Mouse (Mus musculus): ENCODE results near the gene Mex3d.
"Not testable (repeated sequence)": the region's sequence is repeated elsewhere in the genome, so short reads cannot be mapped to it uniquely, and the experiment has no call there.

Mex3d gene

DNA sequence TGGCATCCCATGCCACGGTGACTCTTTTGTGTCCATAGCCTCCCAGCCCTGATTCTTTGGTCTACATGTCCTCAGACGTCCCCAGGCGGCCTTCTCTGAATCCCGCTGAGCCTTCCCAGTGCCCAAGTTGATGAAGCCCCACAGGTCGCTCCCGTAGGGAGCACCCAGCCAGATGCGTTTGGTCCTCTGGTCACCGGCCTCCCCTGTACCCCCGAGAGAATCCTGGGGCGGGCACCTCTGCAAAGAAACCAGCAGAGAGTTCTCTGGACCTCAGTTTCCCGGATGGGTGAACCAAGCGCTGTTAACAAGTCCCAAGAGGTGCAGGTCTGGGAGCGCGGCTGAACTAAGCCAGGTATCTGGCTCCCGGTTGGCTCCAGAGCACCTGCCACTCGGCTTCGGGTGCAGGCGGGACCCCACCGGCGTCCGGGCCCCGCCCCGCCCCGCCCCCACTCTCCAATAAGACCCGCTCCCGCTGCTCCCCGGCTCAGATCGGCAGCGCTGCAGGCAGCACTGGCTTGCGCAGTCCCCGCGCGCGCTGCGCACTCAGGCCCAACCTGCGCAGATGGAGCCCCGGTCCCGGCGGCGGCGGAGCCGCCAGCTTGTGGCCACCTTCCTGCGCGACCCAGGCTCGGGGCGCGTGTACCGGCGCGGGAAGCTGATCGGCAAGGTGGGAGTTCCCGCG is 31.3 kb downstream of the Mex3d start, which contains the start of gene Plk5:
Gene Plk5, plus strand, starts transcription at position 459 of the 682 bp plus-strand sequence.
- no peak for DNase-seq (ENCODE audit: low spot score)

DNA sequence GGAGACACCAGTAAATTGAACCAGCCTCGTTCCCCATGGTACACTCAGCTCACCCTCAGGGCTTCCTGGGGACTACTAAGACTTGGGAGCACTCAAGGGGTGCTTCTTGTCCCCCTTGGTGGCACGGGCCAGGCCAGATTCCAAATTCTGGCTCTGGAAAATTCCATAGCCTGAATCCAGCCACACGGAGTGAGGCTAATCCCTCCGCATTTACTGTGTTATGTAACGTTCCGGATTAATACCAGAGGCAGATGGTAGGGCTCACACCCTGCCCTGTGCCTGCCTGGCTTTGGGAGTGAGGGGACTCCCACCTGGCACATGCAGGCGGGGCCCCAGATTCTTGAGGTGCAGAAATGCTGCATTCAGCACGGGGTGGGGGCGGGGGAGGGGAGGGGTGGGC is 32.0 kb downstream of the Mex3d start:
- no peak for DNase-seq (ENCODE audit: low spot score)

- no peak for DNase-seq (ENCODE audit: low spot score)
Observed at GRCm38 (mm10) chr10:80352727-80353126, 34.7 kb downstream of the Mex3d start.

DNA sequence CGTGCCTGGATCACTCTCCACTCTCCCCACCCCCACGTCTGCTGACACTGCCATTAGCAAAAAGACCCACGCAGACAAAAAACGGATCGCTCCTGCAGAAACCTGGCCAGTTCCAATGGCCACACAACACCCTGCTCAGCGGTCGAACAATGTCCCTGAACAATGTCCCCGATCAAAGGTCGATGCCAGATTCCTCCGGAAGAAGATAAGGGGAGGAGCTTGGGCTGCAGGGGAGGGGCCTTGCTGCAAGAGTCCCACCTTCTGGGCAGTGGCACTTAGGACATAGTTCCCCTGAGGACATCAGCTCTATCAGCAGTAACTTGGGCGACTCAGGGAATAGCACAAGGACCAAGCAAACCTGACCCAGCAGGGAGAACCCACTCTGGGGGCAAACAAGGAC is 35.6 kb downstream of the Mex3d start:
- no peak for DNase-seq (ENCODE audit: low spot score)

- DNase-seq (ENCODE audit: low spot score): peak; percentile 70
Observed at GRCm38 (mm10) chr10:80350292-80350691, 37.2 kb downstream of the Mex3d start.

GRCm38 (mm10) chr10:80348981-80349380 is 38.5 kb downstream of the Mex3d start:
- no peak for DNase-seq (ENCODE audit: low spot score)

DNA sequence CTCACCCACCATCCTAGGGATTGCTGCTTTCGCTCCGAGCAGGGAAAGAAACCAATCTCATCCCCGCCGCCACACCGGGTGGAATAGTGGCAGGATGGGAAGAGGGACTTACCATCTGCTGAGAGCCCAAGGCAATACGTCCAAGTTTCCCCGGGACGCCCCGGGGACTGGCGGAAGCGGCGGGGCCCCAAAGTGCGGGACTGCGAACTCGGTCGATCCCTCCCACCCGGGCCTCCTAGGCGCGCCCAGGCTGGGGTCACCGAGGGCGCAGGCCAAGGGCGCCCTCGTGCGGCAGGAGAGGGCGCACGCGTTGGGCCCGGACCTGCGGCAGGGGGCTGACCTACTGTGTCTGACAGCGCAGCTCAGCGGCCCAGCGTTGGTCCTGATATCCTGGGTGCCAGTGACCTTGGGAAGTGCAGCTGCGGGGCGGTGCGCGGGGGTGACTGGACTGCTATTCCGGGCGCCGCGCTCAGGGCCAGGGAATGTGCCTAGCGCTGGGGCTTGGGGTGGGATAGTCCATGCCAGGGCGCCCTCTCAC is 39.1 kb downstream of the Mex3d start, which contains the start of gene Adamtsl5:
Gene Adamtsl5, minus strand, starts transcription at position 169 of the 538 bp plus-strand sequence.
- no peak for DNase-seq (ENCODE audit: low spot score)

DNA sequence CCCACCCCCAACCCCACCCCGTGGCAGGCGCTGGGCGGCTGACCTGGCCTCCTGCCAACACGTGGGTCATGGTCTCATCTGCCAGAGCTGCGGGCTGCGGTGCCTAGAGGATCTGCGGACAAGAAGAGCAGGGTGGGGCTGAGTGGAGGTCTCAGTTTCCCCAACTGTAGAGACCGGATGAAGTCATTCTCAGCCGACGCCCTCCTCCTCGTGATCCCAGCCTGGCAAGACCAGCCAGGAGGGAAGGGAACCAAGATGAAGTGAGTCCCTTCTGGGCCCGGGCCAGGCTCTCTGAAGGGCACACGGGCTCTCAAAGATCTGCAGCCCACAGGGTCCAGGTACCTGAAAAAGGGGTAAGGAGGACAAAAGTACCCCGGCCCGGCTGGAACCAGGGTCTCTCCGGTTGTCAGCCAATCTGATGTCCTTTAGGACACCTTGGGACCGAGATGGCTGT is 39.9 kb downstream of the Mex3d start:
- DNase-seq (ENCODE audit: low spot score): no peak

DNA sequence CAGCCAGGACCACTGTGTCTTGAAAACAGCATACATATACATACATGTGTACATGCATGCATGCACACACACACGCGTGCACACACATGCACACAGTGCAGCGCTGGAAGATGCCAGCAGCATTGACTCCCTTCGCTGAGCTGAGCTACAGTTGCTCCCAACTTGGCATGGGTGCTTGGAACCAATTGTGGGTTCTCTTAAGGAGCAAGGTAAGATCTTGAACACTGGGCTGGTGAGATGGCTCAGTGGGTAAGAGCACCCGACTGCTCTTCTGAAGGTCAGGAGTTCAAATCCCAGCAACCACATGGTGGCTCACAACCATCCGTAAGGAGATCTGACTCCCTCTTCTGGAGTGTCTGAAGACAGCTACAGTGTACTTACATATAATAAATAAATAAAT is 41.5 kb downstream of the Mex3d start:
- DNase-seq (ENCODE audit: low spot score): not testable (repeated sequence)

- DNase-seq (ENCODE audit: low spot score): no peak
Observed at GRCm38 (mm10) chr10:80345122-80345521, 42.3 kb downstream of the Mex3d start.

DNA sequence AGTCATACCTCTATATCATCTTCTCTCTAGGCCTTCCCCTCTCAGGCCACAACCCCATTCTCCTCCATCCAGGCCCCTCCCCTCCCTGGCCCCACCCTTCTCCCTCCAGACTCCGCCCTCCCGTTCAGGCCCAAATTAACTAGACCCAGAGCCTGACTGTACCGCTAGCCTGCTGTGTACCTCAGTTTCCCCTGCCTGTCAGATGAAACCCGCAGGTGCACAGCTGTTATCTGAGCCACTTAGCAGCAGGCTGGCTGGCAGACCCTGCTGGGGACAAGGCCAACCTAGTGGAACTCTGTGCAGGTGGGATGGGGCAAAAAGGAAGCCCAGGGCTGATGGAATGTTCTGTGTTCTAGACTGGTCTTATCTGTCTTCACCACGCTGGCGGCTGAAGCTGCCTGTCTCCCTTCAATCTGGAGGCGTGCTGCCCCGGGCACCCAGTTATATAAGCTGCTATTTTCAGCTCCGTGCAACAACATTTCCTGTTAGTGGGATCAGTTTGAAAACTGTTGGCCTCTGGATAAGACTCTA is 43.3 kb downstream of the Mex3d start:
- no peak for DNase-seq (ENCODE audit: low spot score)

DNA sequence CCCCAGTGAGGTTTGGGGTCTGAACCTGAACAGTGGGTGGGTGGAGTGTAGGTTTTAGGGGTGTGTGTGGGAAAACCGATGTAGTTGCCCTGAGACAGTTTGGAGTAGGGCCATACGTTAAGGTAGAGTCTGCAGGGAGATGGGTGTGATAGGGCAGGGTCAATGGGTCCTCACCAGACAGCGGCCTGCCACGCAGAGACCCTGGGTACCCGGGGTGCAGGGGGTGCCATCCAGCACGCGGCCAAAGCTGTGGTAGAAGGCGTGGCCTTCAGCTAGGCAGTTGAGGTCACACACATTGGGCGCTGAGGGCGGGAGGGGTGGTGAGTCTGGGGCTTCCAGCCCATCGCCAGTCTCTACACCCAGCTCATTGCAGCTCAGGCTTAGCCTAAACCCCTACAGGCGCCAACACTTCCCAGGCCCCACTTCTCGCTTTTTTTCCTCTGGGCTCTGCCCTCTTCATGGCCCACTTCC is 44.0 kb downstream of the Mex3d start:
- no peak for DNase-seq (ENCODE audit: low spot score)

DNA sequence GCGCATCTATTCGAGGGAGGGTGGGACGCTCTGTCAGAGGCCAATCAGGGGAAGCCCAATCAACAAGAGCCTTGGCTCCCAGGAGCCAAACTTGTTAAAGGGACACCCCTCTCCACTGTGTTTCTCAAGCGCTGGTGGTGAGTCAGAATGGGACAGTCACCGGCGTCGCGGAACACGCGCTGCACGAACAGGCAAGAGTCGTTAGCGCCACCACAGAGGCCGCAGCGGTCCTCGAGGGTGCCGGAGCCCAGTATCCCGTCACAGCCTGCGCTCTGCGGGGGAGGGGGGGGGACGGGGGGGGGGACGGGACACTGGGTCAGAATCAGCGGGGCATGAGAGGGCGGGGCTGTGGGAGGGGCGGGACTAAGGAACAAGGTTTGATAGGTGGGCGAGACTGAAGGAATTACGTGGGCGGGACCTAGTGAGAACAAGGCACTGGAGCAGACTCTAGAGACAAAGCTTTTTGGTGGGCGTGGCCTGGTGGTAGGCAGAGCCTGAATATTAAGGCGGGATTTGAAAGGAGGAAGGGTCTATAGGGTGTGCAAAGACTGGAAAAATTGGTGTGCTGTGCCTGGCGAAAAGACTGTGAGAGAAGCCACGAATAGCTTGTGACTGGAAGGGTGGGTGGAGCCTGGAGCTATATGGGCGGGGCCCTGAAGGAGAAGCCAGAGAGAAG is 44.6 kb downstream of the Mex3d start:
- DNase-seq (ENCODE audit: low spot score): peak; percentile 73

GRCm38 (mm10) chr10:80342305-80342748 is 45.1 kb downstream of the Mex3d start:
- no peak for DNase-seq (ENCODE audit: low spot score)

GRCm38 (mm10) chr10:80341491-80342304 is 45.8 kb downstream of the Mex3d start:
- DNase-seq (ENCODE audit: low spot score): no peak

GRCm38 (mm10) chr10:80341026-80341425 is 46.4 kb downstream of the Mex3d start:
- DNase-seq (ENCODE audit: low spot score): no peak

- DNase-seq (ENCODE audit: low spot score): peak; percentile 75
Observed at GRCm38 (mm10) chr10:80339941-80340750, 47.3 kb downstream of the Mex3d start.

- DNase-seq (ENCODE audit: low spot score): no peak
Observed at GRCm38 (mm10) chr10:80336263-80336662, 51.2 kb downstream of the Mex3d start.

GRCm38 (mm10) chr10:80332525-80332989 is 54.9 kb downstream of the Mex3d start:
- DNase-seq (ENCODE audit: low spot score): no peak

GRCm38 (mm10) chr10:80331636-80332524 is 55.6 kb downstream of the Mex3d start:
- DNase-seq (ENCODE audit: low spot score): no peak

Data from testis, postnatal 14 days (tissue).